Mouse (Mus musculus): ENCODE measurements at regions not wholly inside any gene's neighbourhood (a gene's known extent, or its start where the extent isn't known, plus 50 kb on each side); places are given as distances from the start of the nearest gene placed in this dataset.
A peak's percentile ranks its signal among the peaks of the same experiment; 100 is the strongest.

GRCm38 (mm10) chr7:65772845-65773244 lies 81.9 kb downstream of the Tm2d3 start:
- Histone ChIP-seq H3K27ac (ENCODE audit: low read depth, low read length) (no peak overlapping the region), H3K4me3 (ENCODE audit: low read depth, low read length) (no peak overlapping the region), H3K4me1 (ENCODE audit: control insufficient read depth, insufficient read depth, low read length) (no peaks in the 10 kb centered on the region), H3K9me3 (replicated peaks; ENCODE audit: control insufficient read depth, low read length) (no peaks in the 10 kb centered on the region), H3K9ac (ENCODE audit: low read length) (no peak overlapping the region), H3K4me2 (ENCODE audit: low read length) (no peak overlapping the region), H3K27me3 (replicated peaks; ENCODE audit: control insufficient read depth, insufficient read depth, low read length) (no peaks in the 10 kb centered on the region), H3K36me3 (ENCODE audit: control insufficient read depth, insufficient read depth, low read length) (no peaks in the 10 kb centered on the region)
- no peak for ATAC-seq
- WGBS, result 77% methylated on average over 3 of the region's 3 CpGs
- no peak for DNase-seq (ENCODE audit: low spot score)

- Histone ChIP-seq H3K36me3 (ENCODE audit: control insufficient read depth, insufficient read depth, low read length) (no peaks in the 10 kb centered on the region), H3K9ac (ENCODE audit: low read length) (no peak overlapping the region), H3K4me1 (ENCODE audit: control insufficient read depth, insufficient read depth, low read length) (no peaks in the 10 kb centered on the region), H3K9me3 (replicated peaks; ENCODE audit: control insufficient read depth, low read length) (no peaks in the 10 kb centered on the region), H3K27ac (ENCODE audit: low read depth, low read length) (no peak overlapping the region), H3K4me3 (ENCODE audit: low read depth, low read length) (no peak overlapping the region), H3K27me3 (replicated peaks; ENCODE audit: control insufficient read depth, insufficient read depth, low read length) (no peaks in the 10 kb centered on the region), H3K4me2 (ENCODE audit: low read length) (no peak overlapping the region)
- DNase-seq (ENCODE audit: low spot score) (no peak), ATAC-seq (no peak)
- 69% methylated on average over 2 of the region's 2 CpGs for WGBS
These were observed 83.0 kb downstream of the Tm2d3 start for GRCm38 (mm10) chr7:65773948-65774347.

GRCm38 (mm10) chr7:65774388-65775015 lies 83.5 kb downstream of the Tm2d3 start:
- Histone ChIP-seq H3K9me3 (replicated peaks; ENCODE audit: control insufficient read depth, low read length) (no peaks in the 10 kb centered on the region), H3K4me3 (ENCODE audit: low read depth, low read length) (no peak overlapping the region), H3K4me1 (ENCODE audit: control insufficient read depth, insufficient read depth, low read length) (no peaks in the 10 kb centered on the region), H3K27ac (ENCODE audit: low read depth, low read length) (no peak overlapping the region), H3K27me3 (replicated peaks; ENCODE audit: control insufficient read depth, insufficient read depth, low read length) (no peaks in the 10 kb centered on the region), H3K36me3 (ENCODE audit: control insufficient read depth, insufficient read depth, low read length) (no peaks in the 10 kb centered on the region), H3K9ac (ENCODE audit: low read length) (no peak overlapping the region), H3K4me2 (ENCODE audit: low read length) (no peak overlapping the region)
- WGBS, result 93% methylated on average over 11 of the region's 11 CpGs
- ATAC-seq (no peak), DNase-seq (ENCODE audit: low spot score) (no peak)

- H3K27ac ChIP-seq (ENCODE audit: low read depth, low read length), result no peak overlapping the region
- H3K9ac ChIP-seq (ENCODE audit: low read length), result no peak overlapping the region
- no peaks in the 10 kb centered on the region for H3K27me3 ChIP-seq (replicated peaks; ENCODE audit: control insufficient read depth, insufficient read depth, low read length)
- DNase-seq (ENCODE audit: low spot score) (no peak), ATAC-seq (no peak)
- WGBS, result 95% methylated on average over 3 of the region's 3 CpGs
- no peaks in the 10 kb centered on the region for H3K36me3 ChIP-seq (ENCODE audit: control insufficient read depth, insufficient read depth, low read length)
- no peak overlapping the region for H3K4me3 ChIP-seq (ENCODE audit: low read depth, low read length)
- H3K4me1 ChIP-seq (ENCODE audit: control insufficient read depth, insufficient read depth, low read length), result peaks cover 1% of the 10 kb centered on the region
- H3K9me3 ChIP-seq (replicated peaks; ENCODE audit: control insufficient read depth, low read length), result no peaks in the 10 kb centered on the region
- H3K4me2 ChIP-seq (ENCODE audit: low read length), result no peak overlapping the region
These were observed 84.0 kb downstream of the Tm2d3 start for GRCm38 (mm10) chr7:65775016-65775415.

- Histone ChIP-seq H3K4me3 (ENCODE audit: low read depth, low read length) (no peak overlapping the region), H3K9ac (ENCODE audit: low read length) (no peak overlapping the region), H3K27ac (ENCODE audit: low read depth, low read length) (no peak overlapping the region), H3K4me1 (ENCODE audit: control insufficient read depth, insufficient read depth, low read length) (peaks cover 16% of the 10 kb centered on the region), H3K4me2 (ENCODE audit: low read length) (no peak overlapping the region), H3K9me3 (replicated peaks; ENCODE audit: control insufficient read depth, low read length) (no peaks in the 10 kb centered on the region), H3K27me3 (replicated peaks; ENCODE audit: control insufficient read depth, insufficient read depth, low read length) (no peaks in the 10 kb centered on the region), H3K36me3 (ENCODE audit: control insufficient read depth, insufficient read depth, low read length) (no peaks in the 10 kb centered on the region)
- DNase-seq (ENCODE audit: low spot score), result no peak
- no peak for ATAC-seq
- WGBS, result 67% methylated on average over 14 of the region's 14 CpGs
These were observed 81.7 kb upstream of the Pcsk6 start for GRCm38 (mm10) chr7:65779716-65780372.

GRCm38 (mm10) chr7:65780578-65781370 lies 80.8 kb upstream of the Pcsk6 start:
- ATAC-seq, result peak; percentile 81
- DNase-seq (ENCODE audit: low spot score), result peak; percentile 81

GRCm38 (mm10) chr7:65782024-65782423 lies 79.5 kb upstream of the Pcsk6 start:
- Histone ChIP-seq H3K9ac (ENCODE audit: low read length) (no peak overlapping the region), H3K4me1 (ENCODE audit: control insufficient read depth, insufficient read depth, low read length) (peaks cover 16% of the 10 kb centered on the region), H3K27ac (ENCODE audit: low read depth, low read length) (no peak overlapping the region), H3K36me3 (ENCODE audit: control insufficient read depth, insufficient read depth, low read length) (no peaks in the 10 kb centered on the region), H3K4me2 (ENCODE audit: low read length) (no peak overlapping the region), H3K27me3 (replicated peaks; ENCODE audit: control insufficient read depth, insufficient read depth, low read length) (no peaks in the 10 kb centered on the region), H3K4me3 (ENCODE audit: low read depth, low read length) (no peak overlapping the region), H3K9me3 (replicated peaks; ENCODE audit: control insufficient read depth, low read length) (no peaks in the 10 kb centered on the region)
- ATAC-seq (no peak), DNase-seq (ENCODE audit: low spot score) (no peak)
- WGBS, result 64% methylated on average over 7 of the region's 7 CpGs

More at GRCm38 (mm10) chr7:65780578-65781370, 80.8 kb upstream of the Pcsk6 start:
- H3K9me3 ChIP-seq (replicated peaks; ENCODE audit: control insufficient read depth, low read length), result no peaks in the 10 kb centered on the region
- H3K4me1 ChIP-seq (ENCODE audit: control insufficient read depth, insufficient read depth, low read length), result peaks cover 16% of the 10 kb centered on the region
- H3K36me3 ChIP-seq (ENCODE audit: control insufficient read depth, insufficient read depth, low read length), result no peaks in the 10 kb centered on the region
- no peak overlapping the region for H3K4me2 ChIP-seq (ENCODE audit: low read length)
- no peak overlapping the region for H3K27ac ChIP-seq (ENCODE audit: low read depth, low read length)
- H3K9ac ChIP-seq (ENCODE audit: low read length), result no peak overlapping the region
- H3K27me3 ChIP-seq (replicated peaks; ENCODE audit: control insufficient read depth, insufficient read depth, low read length), result no peaks in the 10 kb centered on the region
- H3K4me3 ChIP-seq (ENCODE audit: low read depth, low read length), result no peak overlapping the region
- 11% methylated on average over 9 of the region's 9 CpGs for WGBS

GRCm38 (mm10) chr7:65783773-65784172 lies 77.8 kb upstream of the Pcsk6 start:
- H3K4me1 ChIP-seq (ENCODE audit: control insufficient read depth, insufficient read depth, low read length), result peaks cover 16% of the 10 kb centered on the region
- no peak overlapping the region for H3K27ac ChIP-seq (ENCODE audit: low read depth, low read length)
- no peak for ATAC-seq
- no peak overlapping the region for H3K9ac ChIP-seq (ENCODE audit: low read length)
- DNase-seq (ENCODE audit: low spot score), result no peak
- H3K4me2 ChIP-seq (ENCODE audit: low read length), result no peak overlapping the region
- no peak overlapping the region for H3K4me3 ChIP-seq (ENCODE audit: low read depth, low read length)
- 64% methylated on average over 4 of the region's 4 CpGs for WGBS
- H3K36me3 ChIP-seq (ENCODE audit: control insufficient read depth, insufficient read depth, low read length), result no peaks in the 10 kb centered on the region
- H3K9me3 ChIP-seq (replicated peaks; ENCODE audit: control insufficient read depth, low read length), result no peaks in the 10 kb centered on the region
- H3K27me3 ChIP-seq (replicated peaks; ENCODE audit: control insufficient read depth, insufficient read depth, low read length), result no peaks in the 10 kb centered on the region

GRCm38 (mm10) chr7:65786916-65787315 lies 74.6 kb upstream of the Pcsk6 start:
- DNase-seq (ENCODE audit: low spot score) (peak; percentile 32), ATAC-seq (no peak)
- Histone ChIP-seq H3K4me3 (ENCODE audit: low read depth, low read length) (no peak overlapping the region), H3K9ac (ENCODE audit: low read length) (no peak overlapping the region), H3K4me1 (ENCODE audit: control insufficient read depth, insufficient read depth, low read length) (peaks cover 2% of the 10 kb centered on the region; the same call in 1 of the 2 replicates), H3K9me3 (replicated peaks; ENCODE audit: control insufficient read depth, low read length) (no peaks in the 10 kb centered on the region), H3K4me2 (ENCODE audit: low read length) (no peak overlapping the region), H3K36me3 (ENCODE audit: control insufficient read depth, insufficient read depth, low read length) (no peaks in the 10 kb centered on the region), H3K27ac (ENCODE audit: low read depth, low read length) (no peak overlapping the region), H3K27me3 (replicated peaks; ENCODE audit: control insufficient read depth, insufficient read depth, low read length) (no peaks in the 10 kb centered on the region)
- WGBS, result 0% methylated on average over 2 of the region's 2 CpGs
